Mouse (Mus musculus) embryonic fibroblast, embryonic 13.5 days (primary cell): Measurements from ENCODE around the gene Rsl1.

ENCODE experiments used
- CTCF ChIP-seq: IDR thresholded peaks from 2 replicates; pipeline ENCODE4 v1.5.1; 2011; ENCODE audit warnings: mild to moderate bottlenecking, control low read depth, low read length, moderate library complexity, borderline replicate concordance; ENCODE audit not compliant: insufficient read depth
- POLR2A ChIP-seq: IDR thresholded peaks from 2 replicates; pipeline ENCODE4 v1.6.1; 2011; ENCODE audit warnings: low read depth, mild to moderate bottlenecking, control low read depth, low read length, moderate library complexity

GRCm38 (mm10) chr13:67173723-67174055 is 707 bp downstream of the Rsl1 start:
- TF ChIP-seq CTCF (no peak), POLR2A (no peak)
